Mouse (Mus musculus) fat pad, adult 2 months (tissue): ENCODE data around the gene Ankrd63.

Experiments used
- DNase-seq: peaks from one replicate; pipeline ENCODE4 v3.0.0-alpha.2; 2011; ENCODE audit warnings: low read depth, low spot score; ENCODE audit errors: extremely low read depth

Gene Ankrd63

GRCm38 (mm10) chr2:118703913-118704730 is at the start of gene Ankrd63:
TSS of gene Ankrd63 (minus strand) at chr2:118703963.
- DNase-seq, result no peak

- DNase-seq, result no peak
These were observed 49.0 kb upstream of the Ankrd63 start for GRCm38 (mm10) chr2:118752792-118753108.

GRCm38 (mm10) chr2:118751896-118752791 is 48.4 kb upstream of the Ankrd63 start:
- DNase-seq, result no peak

GRCm38 (mm10) chr2:118750476-118750875 is 46.7 kb upstream of the Ankrd63 start:
- DNase-seq, result no peak

- no peak for DNase-seq
These were observed 45.6 kb upstream of the Ankrd63 start for GRCm38 (mm10) chr2:118749341-118749884.

- no peak for DNase-seq
These were observed 43.7 kb upstream of the Ankrd63 start for GRCm38 (mm10) chr2:118747301-118747960.

GRCm38 (mm10) chr2:118745915-118746901 is 42.4 kb upstream of the Ankrd63 start:
- no peak for DNase-seq

- no peak for DNase-seq
These were observed 41.6 kb upstream of the Ankrd63 start, which contains the start of gene Inafm2 for GRCm38 (mm10) chr2:118745232-118745884. TSS of gene Inafm2 (plus strand) at chr2:118745758.

GRCm38 (mm10) chr2:118744621-118745020 is 40.9 kb upstream of the Ankrd63 start:
- no peak for DNase-seq

GRCm38 (mm10) chr2:118743261-118743943 is 39.6 kb upstream of the Ankrd63 start:
- no peak for DNase-seq

GRCm38 (mm10) chr2:118741183-118741582 is 37.4 kb upstream of the Ankrd63 start:
- no peak for DNase-seq

GRCm38 (mm10) chr2:118740341-118740740 is 36.6 kb upstream of the Ankrd63 start:
- DNase-seq, result no peak

- DNase-seq, result no peak
These were observed 29.6 kb upstream of the Ankrd63 start for GRCm38 (mm10) chr2:118733341-118733740.

GRCm38 (mm10) chr2:118731981-118732380 is 28.2 kb upstream of the Ankrd63 start:
- no peak for DNase-seq

- no peak for DNase-seq
These were observed 26.8 kb upstream of the Ankrd63 start for GRCm38 (mm10) chr2:118730622-118730915.

GRCm38 (mm10) chr2:118729816-118730621 is 26.3 kb upstream of the Ankrd63 start:
- no peak for DNase-seq

- DNase-seq, result no peak
These were observed 25.4 kb upstream of the Ankrd63 start for GRCm38 (mm10) chr2:118729194-118729593.

- DNase-seq, result no peak
These were observed 24.6 kb upstream of the Ankrd63 start, which contains the start of gene Plcb2 for GRCm38 (mm10) chr2:118728337-118728736. TSS of gene Plcb2 (minus strand) at chr2:118728438.
